Mouse (Mus musculus) embryonic fibroblast, embryonic 13.5 days (primary cell): ENCODE measurements around the gene Ube2b.

Experiments
- CTCF ChIP-seq: IDR thresholded peaks from 2 replicates; pipeline ENCODE4 v1.5.1; 2011; ENCODE audit warnings: mild to moderate bottlenecking, control low read depth, low read length, moderate library complexity, borderline replicate concordance; ENCODE audit not compliant: insufficient read depth
- POLR2A ChIP-seq: IDR thresholded peaks from 2 replicates; pipeline ENCODE4 v1.6.1; 2011; ENCODE audit warnings: low read depth, mild to moderate bottlenecking, control low read depth, low read length, moderate library complexity

DNA sequence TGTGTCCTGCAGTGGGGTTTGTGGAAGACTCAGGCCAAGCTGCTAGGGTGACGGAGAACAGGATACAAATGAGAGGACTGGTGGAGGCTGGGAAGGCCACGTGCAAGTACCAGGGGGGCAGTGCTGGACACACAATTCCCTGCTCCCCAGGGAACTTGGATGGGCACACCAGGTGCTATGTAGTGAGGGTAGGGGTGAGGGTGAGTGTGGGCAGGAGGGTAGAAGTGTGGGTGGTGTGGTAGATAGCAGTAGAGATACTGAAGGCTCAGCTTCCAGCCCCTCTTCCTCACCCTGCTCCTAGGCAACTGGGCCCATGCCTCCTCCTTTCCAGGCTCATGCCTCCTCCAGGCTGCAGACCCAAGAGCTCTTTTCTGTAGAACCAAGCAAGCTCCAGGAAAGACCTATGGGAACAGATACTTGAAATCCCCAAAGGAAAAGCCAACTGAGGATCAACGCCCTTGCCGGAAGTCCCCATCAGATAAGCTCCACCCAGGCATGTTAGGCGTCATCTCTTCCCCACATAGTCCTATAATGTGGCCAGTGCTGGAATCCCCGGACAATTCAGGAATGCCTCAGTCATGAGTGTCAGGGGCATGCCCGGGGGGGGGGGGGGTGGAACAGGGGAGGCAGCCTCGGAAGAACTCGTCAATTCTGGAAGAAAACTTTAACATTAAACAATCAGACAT is 51.3 kb downstream of the Ube2b start:
- TF ChIP-seq CTCF = no peak
- no peak for TF ChIP-seq POLR2A
